Mouse (Mus musculus): ENCODE data around the gene Eomes.
A peak's percentile ranks its signal among the peaks of the same experiment; 100 is the strongest.

The Eomes gene

GRCm38 (mm10) chr9:118477961-118478360, at the start of gene Eomes:
Gene Eomes (plus strand): TSS chr9:118478212.
- no peak for DNase-seq (ENCODE audit: extremely low spot score, low spot score)

- no peak for DNase-seq (ENCODE audit: extremely low spot score, low spot score)
Measured at GRCm38 (mm10) chr9:118444809-118445208, 33.2 kb upstream of the Eomes start.

DNA sequence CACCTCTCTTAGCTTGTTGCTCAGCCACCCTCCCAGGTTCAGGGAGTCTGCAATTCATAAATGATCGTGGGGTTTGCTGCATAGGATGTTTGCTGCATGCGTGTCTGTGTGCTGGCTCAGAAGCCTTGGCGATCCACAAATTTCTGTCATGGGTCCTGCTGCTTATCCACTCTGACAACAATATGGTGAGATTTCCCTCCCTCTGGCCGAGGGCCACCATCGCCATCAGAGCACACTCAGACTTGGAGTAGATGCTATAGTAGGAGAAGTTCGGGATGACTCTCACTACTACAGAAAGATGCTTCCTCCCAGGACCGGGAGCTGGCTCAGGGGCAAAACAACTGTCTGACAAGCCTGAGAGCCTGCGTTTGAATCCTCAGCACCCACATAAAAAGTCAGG, 28.7 kb upstream of the Eomes start:
- no peak for DNase-seq (ENCODE audit: extremely low spot score, low spot score)

DNA sequence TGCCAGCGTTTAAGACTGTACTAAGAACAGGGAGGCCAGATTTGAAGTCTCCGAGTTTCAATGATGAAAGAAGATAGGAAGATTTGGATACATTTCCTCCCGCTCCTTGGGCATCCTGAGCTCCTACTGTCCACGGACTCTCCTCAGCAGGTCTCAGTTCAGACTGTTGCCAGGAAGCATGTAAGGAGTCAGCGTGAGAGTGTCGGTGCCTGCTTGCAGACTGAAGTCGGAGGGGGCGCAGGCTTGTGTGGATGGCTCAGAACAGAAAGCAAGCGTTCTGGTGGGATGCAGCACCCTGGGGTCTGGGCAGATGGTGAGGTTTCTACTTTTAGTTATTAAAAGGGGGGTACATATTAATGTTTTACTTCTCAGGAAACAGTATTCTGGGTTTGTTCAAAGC, 24.6 kb upstream of the Eomes start:
- DNase-seq (ENCODE audit: extremely low spot score, low spot score), result no peak

DNA sequence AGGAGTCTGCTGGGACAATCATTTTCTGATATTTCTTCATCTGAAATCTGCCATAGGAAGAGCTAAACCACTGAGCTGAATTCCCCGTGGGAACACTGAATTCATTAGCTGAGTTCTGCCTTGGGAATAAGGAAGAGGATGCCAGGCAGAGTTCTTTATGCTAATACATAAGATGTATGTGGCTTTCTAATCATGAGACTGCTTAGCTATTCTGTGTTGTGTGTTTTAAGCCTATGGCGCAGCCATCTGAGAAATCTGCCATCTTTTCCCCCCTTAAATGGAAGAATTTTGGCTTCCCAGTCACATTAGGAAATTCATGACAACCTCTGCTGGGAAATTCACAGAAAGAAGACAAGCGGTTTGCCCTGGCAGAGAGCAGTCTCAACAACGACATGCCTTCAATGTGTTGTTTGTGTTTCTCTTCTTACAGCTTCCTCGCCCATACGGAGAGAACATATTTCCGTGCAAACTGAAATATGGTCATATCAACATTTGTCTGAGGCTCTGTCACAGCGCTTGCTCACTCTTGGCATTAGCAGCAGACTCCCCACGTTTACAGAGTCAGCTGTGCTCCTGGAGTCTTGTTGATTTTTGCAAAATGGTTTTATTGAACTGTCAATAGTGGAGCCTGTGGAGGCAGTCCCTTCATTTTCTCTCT, 22.7 kb upstream of the Eomes start:
- no peak for DNase-seq (ENCODE audit: extremely low spot score, low spot score)

DNA sequence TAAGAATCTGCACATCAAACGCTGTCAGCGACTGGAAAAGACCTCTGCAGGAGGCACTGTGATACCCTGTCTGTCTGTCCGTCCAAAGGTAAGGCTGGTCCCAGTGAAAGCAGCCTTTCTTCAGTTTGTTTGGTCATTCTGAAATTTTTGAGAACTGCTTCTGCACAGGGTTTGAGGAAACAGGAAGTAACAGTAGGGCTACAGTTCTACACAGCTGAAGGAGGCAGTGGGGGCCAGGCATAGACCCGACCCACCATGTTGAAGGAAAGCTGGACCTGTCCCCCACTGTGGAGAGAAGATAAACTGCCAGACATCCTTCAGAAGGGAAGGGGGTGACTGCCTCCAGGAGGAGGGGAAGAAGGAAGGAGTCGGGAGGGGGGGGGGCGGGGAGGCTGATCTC, 21.6 kb upstream of the Eomes start:
- DNase-seq (ENCODE audit: extremely low spot score, low spot score), result no peak

DNA sequence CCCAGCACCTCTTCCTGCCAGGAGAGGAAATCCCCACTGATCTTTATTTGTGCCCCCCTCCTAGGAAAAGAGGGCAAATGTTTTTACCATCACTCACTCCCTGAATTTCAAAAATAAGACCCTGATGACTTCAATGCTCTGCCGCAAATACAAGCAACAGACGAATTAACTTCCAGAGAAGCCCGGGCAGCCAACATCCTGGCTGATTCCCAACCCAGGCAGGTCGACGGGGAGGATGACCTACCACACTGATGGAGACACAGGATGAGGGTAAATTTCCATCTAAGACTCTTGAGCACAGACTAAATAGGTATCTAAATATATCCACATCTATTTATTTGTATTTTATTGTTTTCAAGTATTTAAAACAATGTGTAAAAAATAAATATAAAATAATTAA, 20.0 kb upstream of the Eomes start:
- no peak for DNase-seq (ENCODE audit: extremely low spot score, low spot score)

DNA sequence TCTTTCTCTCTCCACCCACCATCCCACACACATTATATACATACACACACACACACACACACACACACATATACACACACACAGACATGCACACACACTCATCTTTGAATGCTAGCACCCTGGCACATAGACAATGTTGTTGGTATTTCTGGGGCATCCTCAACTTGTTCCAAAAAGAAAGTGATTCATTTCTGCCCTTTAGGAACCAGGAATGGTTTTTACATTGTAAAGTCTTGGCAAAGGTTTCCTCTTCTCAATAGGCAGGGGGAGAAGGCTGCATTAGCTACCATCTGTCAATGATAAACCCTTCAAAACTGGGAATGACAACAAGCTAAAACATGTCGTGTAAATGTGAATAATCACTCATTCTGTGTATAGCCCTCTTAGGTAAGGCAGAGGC, 14.0 kb upstream of the Eomes start:
- no peak for DNase-seq (ENCODE audit: extremely low spot score, low spot score)

GRCm38 (mm10) chr9:118468301-118468700, 9.7 kb upstream of the Eomes start:
- DNase-seq (ENCODE audit: extremely low spot score, low spot score), result no peak

- DNase-seq (ENCODE audit: extremely low spot score, low spot score), result no peak
Measured at GRCm38 (mm10) chr9:118469272-118469671, 8.7 kb upstream of the Eomes start.

DNA sequence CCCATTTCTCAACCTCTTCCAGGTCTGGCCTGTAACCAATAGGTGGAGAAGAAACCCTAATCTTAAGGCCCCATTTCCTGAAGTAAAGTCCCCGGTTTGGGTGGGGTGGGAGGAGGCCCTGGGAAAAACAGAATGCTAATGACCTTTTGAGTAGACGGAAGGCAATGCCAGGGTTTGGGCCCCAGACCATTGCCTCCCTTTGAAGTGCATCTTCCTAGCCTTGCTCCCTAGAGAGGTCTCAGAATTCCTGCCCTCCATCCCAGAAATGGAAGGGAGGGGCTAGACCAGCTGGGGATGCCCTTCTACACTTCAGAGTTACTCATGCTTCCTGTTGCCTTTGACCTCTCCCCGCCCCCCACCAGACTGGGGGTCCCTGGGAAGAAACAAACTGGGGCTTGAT, 6.7 kb upstream of the Eomes start:
- DNase-seq (ENCODE audit: extremely low spot score, low spot score), result no peak

DNA sequence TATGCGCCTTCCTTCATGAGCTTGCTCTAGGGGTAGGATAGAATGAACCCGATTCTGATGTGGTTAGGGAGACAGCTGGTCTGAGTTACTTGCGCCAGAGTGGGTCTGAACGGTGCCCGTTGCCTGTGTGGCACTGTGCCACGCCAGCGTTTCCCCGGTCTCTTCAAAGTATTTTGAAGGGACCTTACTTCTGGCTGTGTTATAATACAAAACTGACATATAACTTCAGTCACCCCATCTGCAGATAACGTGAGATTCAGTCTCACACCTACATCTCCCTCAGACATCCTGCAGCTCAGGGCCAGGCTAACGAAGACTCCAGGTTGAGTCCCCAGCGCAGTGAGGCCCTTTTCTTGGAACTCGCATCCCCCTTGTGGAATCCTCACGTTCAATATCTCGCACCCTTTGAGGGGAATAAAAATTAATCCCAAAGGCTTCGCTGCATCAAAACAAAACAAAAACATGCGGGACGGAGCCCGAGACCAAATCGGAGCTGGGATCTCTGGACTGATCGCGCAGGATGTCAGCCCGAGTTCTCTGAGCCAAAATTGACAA, 1.7 kb upstream of the Eomes start:
- DNase-seq (ENCODE audit: extremely low spot score, low spot score), result no peak

- no peak for DNase-seq (ENCODE audit: extremely low spot score, low spot score)
Measured at GRCm38 (mm10) chr9:118476766-118477271, 1.2 kb upstream of the Eomes start.

DNA sequence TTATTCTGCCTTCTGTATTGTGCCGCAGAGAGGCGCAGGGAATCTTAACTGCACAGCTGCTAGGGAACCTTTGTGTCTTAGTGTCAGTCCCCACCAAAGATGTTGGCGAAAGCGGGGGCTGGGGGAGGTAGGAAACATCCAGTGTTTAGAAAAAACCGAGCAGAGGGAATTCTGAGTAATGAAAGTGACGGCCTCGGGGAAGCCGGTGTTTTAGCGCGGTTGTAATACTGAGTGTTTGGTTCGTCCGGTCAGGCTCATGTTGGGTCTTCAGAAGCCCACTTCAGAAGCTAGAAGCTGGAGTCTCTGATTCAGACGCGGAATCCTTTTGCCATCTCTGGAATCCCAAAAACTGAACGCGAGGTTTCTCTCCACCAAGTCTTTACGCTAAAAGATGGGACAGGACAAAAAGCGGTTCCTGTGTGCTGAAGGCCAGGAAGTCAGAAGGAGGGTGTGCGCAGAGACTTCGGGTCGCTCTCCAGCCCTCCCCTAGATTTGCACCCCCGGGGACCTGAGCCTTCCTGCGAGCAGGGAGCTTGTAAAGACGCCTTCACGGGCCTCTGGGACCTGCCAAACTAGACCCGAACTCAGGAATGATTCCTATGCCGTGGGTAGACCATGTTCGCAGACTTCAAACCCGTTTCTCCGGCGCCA, 606 bp upstream of the Eomes start:
- peak; percentile 68 for DNase-seq (ENCODE audit: extremely low spot score, low spot score)

DNA sequence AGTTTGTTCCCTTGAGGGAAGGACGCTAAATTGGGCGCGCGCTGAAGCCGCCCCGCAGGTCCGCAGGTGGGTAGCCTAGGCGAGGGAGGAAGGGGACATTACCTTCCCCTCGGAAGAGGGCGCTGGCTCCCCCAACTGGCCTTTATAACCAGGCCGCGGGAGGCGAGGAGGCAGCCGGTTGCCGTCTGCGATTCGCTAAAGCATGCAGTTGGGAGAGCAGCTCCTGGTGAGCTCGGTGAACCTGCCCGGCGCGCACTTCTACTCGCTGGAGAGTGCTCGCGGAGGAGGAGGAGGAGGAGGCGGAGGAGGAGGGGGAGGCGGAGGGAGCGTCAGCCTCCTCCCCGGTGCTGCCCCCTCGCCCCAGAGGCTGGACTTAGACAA, 436 bp downstream of the Eomes start:
- no peak for DNase-seq (ENCODE audit: extremely low spot score, low spot score)

DNA sequence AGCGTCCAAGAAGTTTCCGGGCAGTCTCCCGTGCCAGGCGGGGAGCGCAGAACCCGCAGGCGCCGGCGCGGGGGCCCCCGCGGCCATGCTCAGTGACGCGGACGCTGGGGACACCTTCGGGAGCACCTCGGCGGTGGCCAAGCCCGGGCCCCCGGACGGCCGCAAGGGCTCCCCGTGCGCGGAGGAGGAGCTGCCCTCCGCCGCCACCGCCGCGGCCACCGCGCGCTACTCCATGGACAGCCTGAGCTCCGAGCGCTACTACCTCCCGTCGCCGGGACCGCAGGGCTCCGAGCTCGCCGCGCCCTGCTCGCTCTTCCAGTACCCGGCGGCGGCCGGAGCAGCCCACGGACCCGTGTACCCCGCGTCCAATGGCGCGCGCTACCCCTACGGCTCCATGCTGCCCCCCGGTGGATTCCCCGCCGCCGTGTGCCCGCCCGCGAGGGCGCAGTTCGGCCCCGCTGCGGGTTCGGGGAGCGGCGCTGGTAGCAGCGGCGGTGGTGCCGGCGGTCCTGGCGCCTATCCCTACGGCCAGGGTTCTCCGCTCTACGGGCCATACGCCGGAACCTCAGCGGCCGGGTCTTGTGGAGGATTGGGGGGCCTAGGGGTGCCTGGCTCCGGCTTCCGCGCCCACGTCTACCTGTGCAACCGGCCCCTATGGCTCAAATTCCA, 961 bp downstream of the Eomes start:
- DNase-seq (ENCODE audit: extremely low spot score, low spot score), result peak; percentile 69

GRCm38 (mm10) chr9:118479508-118480291, 1.7 kb downstream of the Eomes start:
- DNase-seq (ENCODE audit: extremely low spot score, low spot score), result peak; percentile 57

DNA sequence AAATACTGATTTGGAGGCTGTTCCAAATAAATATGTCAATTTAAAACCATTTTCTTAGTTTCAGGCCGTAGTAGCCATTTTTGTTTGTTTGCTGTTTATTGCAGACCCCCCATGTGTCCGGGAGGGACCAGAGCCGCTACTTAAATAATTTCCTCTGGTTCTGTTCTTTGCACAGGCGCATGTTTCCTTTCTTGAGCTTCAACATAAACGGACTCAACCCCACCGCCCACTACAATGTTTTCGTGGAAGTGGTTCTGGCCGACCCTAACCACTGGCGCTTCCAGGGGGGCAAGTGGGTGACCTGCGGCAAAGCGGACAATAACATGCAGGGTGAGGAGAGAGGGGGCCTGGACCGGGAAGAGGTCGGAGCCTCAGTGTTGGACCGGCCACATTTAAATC, 2.3 kb downstream of the Eomes start:
- DNase-seq (ENCODE audit: extremely low spot score, low spot score), result no peak

GRCm38 (mm10) chr9:118482210-118482609, 4.2 kb downstream of the Eomes start:
- DNase-seq (ENCODE audit: extremely low spot score, low spot score), result no peak

DNA sequence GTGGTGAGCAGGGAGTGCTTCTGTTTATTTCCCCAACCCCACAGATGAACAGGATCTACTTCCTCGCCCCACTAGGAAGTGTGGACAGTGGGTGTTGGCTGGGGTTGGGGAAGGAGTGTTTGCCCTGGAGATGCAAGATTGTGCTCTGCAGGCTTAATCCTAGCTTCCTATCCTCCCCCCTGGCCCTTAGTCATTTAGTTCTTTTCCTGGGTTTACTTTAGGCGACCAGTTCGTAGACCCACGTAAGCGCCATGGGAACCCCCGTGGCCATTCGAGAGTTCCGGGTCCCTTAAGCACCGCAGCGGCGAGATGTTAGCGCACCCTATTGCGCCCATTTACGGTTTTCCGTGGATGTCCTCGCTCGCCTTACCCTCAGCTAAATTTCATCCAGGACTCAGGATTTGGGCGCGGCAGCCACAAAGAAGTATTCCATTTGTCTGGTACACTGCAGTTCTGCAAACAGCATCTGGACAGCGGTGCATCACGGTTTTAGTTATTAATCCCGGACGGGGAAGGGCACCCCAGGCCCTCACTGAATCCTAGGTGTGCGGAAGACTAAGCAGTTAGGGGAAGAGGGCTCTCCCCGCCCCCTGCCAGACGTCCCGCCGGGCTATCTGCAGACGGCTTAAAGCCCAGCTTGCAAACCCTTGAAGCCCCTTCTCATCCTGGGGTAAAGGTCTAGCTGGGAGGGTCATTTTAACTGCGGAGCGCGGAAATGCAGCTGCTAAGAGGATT, 8.5 kb downstream of the Eomes start:
- DNase-seq (ENCODE audit: extremely low spot score, low spot score), result no peak

DNA sequence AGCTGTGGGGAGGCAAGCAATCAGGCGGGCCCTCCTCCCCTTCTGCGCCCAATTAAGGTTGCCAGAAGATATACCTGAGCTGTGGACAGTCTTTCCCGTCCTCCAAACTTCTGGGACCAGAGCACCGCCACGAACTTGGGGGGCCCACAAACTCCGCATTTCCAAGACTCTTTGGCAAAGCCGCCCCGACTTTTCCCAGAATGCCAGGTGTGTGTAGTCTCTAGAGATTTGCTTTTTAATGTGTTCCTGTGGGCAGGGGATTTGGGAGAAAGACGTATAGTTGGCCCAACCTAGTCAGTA, 9.0 kb downstream of the Eomes start:
- no peak for DNase-seq (ENCODE audit: extremely low spot score, low spot score)

Data from neural tube, embryonic 10.5 days (tissue).